Mouse (Mus musculus) kidney, embryonic 15.5 days (tissue): ENCODE data around the gene Phf2. TPM values are rescaled to one million over a fixed set of nuclear protein-coding genes. Genes with fewer than 3 reads are reported as not detected.

Source experiments
- ATAC-seq: fragments of 200-750 bp; cut with Nextera tagmentation; replicated peaks from 2 replicates; pipeline ENCODE4 v1.8.0; 2017; ENCODE audit warnings: moderate TSS enrichment; ENCODE audit not compliant: low FRiP score
- H3K27ac ChIP-seq: fragments of 300-500 bp; sonication (generic); 2 replicates; pipeline ENCODE4 v1.5.1; 2015; ENCODE audit warnings: mild to moderate bottlenecking, inconsistent platforms
- H3K27me3 ChIP-seq: fragments of 300-500 bp; sonication (generic); 2 replicates; pipeline ENCODE4 v1.6.1; 2015; ENCODE audit warnings: inconsistent platforms
- H3K36me3 ChIP-seq: fragments of 300-500 bp; sonication (generic); 2 replicates; pipeline ENCODE4 v1.6.1; 2015; ENCODE audit warnings: inconsistent platforms
- H3K4me1 ChIP-seq: fragments of 300-500 bp; sonication (generic); 2 replicates; pipeline ENCODE4 v1.6.1; 2015; ENCODE audit warnings: inconsistent platforms
- H3K4me2 ChIP-seq: fragments of 300-500 bp; sonication (generic); 2 replicates; pipeline ENCODE4 v1.6.1; 2015; ENCODE audit warnings: moderate library complexity, mild to moderate bottlenecking, inconsistent platforms
- H3K4me3 ChIP-seq: fragments of 300-500 bp; sonication (generic); replicated peaks from 2 replicates; pipeline ENCODE4 v1.5.1; 2015; ENCODE audit warnings: mild to moderate bottlenecking, inconsistent platforms
- H3K9ac ChIP-seq: fragments of 300-500 bp; sonication (generic); 2 replicates; pipeline ENCODE4 v1.6.1; 2015; ENCODE audit warnings: mild to moderate bottlenecking, inconsistent platforms
- H3K9me3 ChIP-seq: fragments of 300-500 bp; sonication (generic); replicated peaks from 2 replicates; pipeline ENCODE4 v1.6.1; 2016; ENCODE audit warnings: inconsistent platforms
- WGBS: fragments of 180-500 bp; shearing (Covaris S2); methylation state at CpG from one replicate; pipeline ENCODE4 v1.1.7; 2015; ENCODE audit warnings: mixed read lengths; 5-methylcytosine and 5-hydroxymethylcytosine counted together
- polyA plus RNA-seq: library from polyadenylated mRNA; unstranded; fragments of >200 nt; fragmentation: Nextera tagmentation; extraction: Ambion mirVana; gene quantifications from 2 replicates; pipeline ENCODE4 v1.2.1, GENCODE M21; 2015

The Phf2 gene
- polyA plus RNA-seq, 1 experiment from 2014 or later, result 7.8 TPM

GRCm38 (mm10) chr13:48763701-48764245 is 107.1 kb downstream of the Phf2 start:
- H3K9me3 ChIP-seq, result no peaks in the 10 kb centered on the region
- H3K4me2 ChIP-seq, result no peak overlapping the region
- no peak for ATAC-seq
- H3K4me3 ChIP-seq, result no peak overlapping the region
- 54% methylated on average over 11 of the region's 11 CpGs for WGBS
- no peaks in the 10 kb centered on the region for H3K36me3 ChIP-seq
- H3K4me1 ChIP-seq, result no peaks in the 10 kb centered on the region
- H3K9ac ChIP-seq, result no peak overlapping the region
- 0 out of 2 replicates have a peak, but pooled peaks cover 4% of the 10 kb centered on the region for H3K27me3 ChIP-seq
- no peak overlapping the region for H3K27ac ChIP-seq

DNA sequence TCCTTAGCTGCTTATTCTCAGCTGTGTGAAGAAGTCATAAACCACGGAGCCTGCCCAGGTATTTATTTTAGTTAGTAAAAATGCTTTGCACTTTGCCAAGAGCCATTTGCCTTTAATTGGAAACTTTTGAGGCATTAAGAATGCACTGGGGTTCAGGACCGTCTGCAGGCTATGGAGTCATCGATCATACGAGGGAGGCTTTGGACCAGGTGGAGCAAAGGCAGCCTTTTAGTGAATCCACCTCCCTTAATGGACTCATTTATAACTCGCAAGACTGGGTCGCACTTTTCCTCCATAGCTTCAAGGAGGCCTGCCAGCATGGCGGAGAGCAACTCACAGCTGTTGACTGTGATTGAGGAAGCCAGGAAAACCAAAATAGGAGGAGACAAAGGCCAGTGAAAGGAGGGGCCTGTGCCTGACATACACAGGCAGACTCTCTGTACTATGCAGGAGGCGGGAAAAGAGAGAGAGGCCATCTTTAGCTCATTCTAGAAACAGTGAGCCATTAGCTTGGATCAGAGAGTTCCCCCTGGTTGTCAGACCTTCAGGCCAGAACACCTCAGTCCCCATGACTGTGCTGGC is 110.0 kb downstream of the Phf2 start:
- WGBS, result 64% methylated on average over 8 of the region's 8 CpGs
- Histone ChIP-seq H3K27ac (no peak overlapping the region), H3K36me3 (no peaks in the 10 kb centered on the region), H3K9me3 (no peaks in the 10 kb centered on the region), H3K27me3 (no peaks in the 10 kb centered on the region), H3K4me2 (no peak overlapping the region), H3K9ac (no peak overlapping the region), H3K4me3 (no peak overlapping the region), H3K4me1 (no peaks in the 10 kb centered on the region)
- no peak for ATAC-seq

GRCm38 (mm10) chr13:48756769-48757168 is 114.2 kb downstream of the Phf2 start:
- no peak for ATAC-seq
- H3K4me1 ChIP-seq, result no peaks in the 10 kb centered on the region
- H3K4me2 ChIP-seq, result no peak overlapping the region
- no peaks in the 10 kb centered on the region for H3K27me3 ChIP-seq
- H3K36me3 ChIP-seq, result no peaks in the 10 kb centered on the region
- no peaks in the 10 kb centered on the region for H3K9me3 ChIP-seq
- WGBS, result 57% methylated on average over 15 of the region's 15 CpGs
- H3K27ac ChIP-seq, result no peak overlapping the region
- no peak overlapping the region for H3K4me3 ChIP-seq
- H3K9ac ChIP-seq, result no peak overlapping the region

Other genes with a start within 250 kb of the Phf2 start
- 10.6 and 11.1 TPM in 2 replicates for gene Ptpdc1, start 245.5 kb downstream of the Phf2 start, polyA plus RNA-seq
- 0.10 and 0.12 TPM in 2 replicates for gene Barx1, start 208.1 kb downstream of the Phf2 start, polyA plus RNA-seq
- gene Fam120a, start 96.9 kb upstream of the Phf2 start, polyA plus RNA-seq, result 24.4 and 25.5 TPM in 2 replicates